Mouse (Mus musculus) heart, postnatal 36 days (tissue): ENCODE results near the gene Cyp4f16. TPM values are rescaled to one million over a fixed set of nuclear protein-coding genes. Genes with fewer than 3 reads are reported as not detected.
"Not testable (repeated sequence)": the region's sequence is repeated elsewhere in the genome, so short reads cannot be mapped to it uniquely, and the experiment has no call there.

Source experiments
- DNase-seq, 2 experiments: peaks; one replicate each; pipeline ENCODE4 v3.0.0; 2021 to 2022
- intact Hi-C: fragments of 180-260 bp; cut with DNase I; formaldehyde crosslinking; loops from one replicate; pipeline ENCODE4 v1.15.1; 2025
- total RNA-seq, 2 experiments: library from RNA; stranded (reverse); gene quantifications; 2 replicates each; pipeline ENCODE4 v1.2.3; 2021

Gene Cyp4f16
- total RNA-seq, 2 experiments from 2014 or later = 6.6 to 9.9 TPM

- DNase-seq = not testable (repeated sequence)
Measured at GRCm38 (mm10) chr17:32544792-32545191, 8.4 kb downstream of the Cyp4f16 start.

GRCm38 (mm10) chr17:32550377-32550776 lies 14.0 kb downstream of the Cyp4f16 start:
- DNase-seq, intact Hi-C loops: not testable (repeated sequence)

More at GRCm38 (mm10) chr17:32544792-32545191, 8.4 kb downstream of the Cyp4f16 start:
- intact Hi-C loops = loop anchor here (5.0 kb wide), 1 partner anchor 88 kb away; no protein-coding TSS in a partner anchor

- intact Hi-C loops = loop anchor here (1.0 kb wide), 1 partner anchor 129 kb away; no protein-coding TSS in a partner anchor
- peak; percentile 50 to 69 for DNase-seq
Measured at GRCm38 (mm10) chr17:32550900-32551770, 14.8 kb downstream of the Cyp4f16 start.

- DNase-seq, intact Hi-C loops: not testable (repeated sequence)
Measured at GRCm38 (mm10) chr17:32553016-32553415, 16.7 kb downstream of the Cyp4f16 start.

GRCm38 (mm10) chr17:32554368-32554767 lies 18.0 kb downstream of the Cyp4f16 start:
- intact Hi-C loops, DNase-seq: not testable (repeated sequence)

GRCm38 (mm10) chr17:32563301-32563700 lies 26.9 kb downstream of the Cyp4f16 start:
- intact Hi-C loops, DNase-seq: not testable (repeated sequence)

- DNase-seq = not testable (repeated sequence)
Measured at GRCm38 (mm10) chr17:32573286-32573685, 36.9 kb downstream of the Cyp4f16 start.

GRCm38 (mm10) chr17:32577496-32578186 lies 41.3 kb downstream of the Cyp4f16 start:
- intact Hi-C loops = no loop called here
- DNase-seq = no peak

More at GRCm38 (mm10) chr17:32573286-32573685, 36.9 kb downstream of the Cyp4f16 start:
- intact Hi-C loops = not testable (repeated sequence)

- intact Hi-C loops = no loop called here
- no peak for DNase-seq
Measured at GRCm38 (mm10) chr17:32596494-32596893, 60.1 kb downstream of the Cyp4f16 start.

Other genes with a start within 250 kb of the Cyp4f16 start
- 10 to 100 TPM; 37.3 to 50.4 TPM for gene Akap8, start 215.3 kb upstream of the Cyp4f16 start, total RNA-seq
- gene Akap8l, start 186.0 kb upstream of the Cyp4f16 start, total RNA-seq = 10 to 100 TPM; 44.5 to 55.7 TPM
- gene Wiz, start 147.1 kb upstream of the Cyp4f16 start, total RNA-seq = 10 to 100 TPM; 18.9 to 19.1 TPM
- under 1 TPM; 0.60 to 0.97 TPM for gene Rasal3, start 133.0 kb upstream of the Cyp4f16 start, total RNA-seq
- gene Pglyrp2, start 112.4 kb upstream of the Cyp4f16 start, total RNA-seq = not detected
- not detected for gene Cyp4f39, start 83.8 kb upstream of the Cyp4f16 start, total RNA-seq
- gene Cyp4f17, start 30.5 kb upstream of the Cyp4f16 start, total RNA-seq = 1 to 10 TPM; 5.7 to 7.1 TPM
- gene Cyp4f37, start 84.8 kb downstream of the Cyp4f16 start, total RNA-seq = not detected
- not detected for gene Cyp4f40, start 122.3 kb downstream of the Cyp4f16 start, total RNA-seq
- not detected for gene Cyp4f15, start 149.1 kb downstream of the Cyp4f16 start, total RNA-seq